Mouse (Mus musculus) embryonic facial prominence, embryonic 11.5 days (tissue): Measurements from ENCODE around the gene Clpp. TPM values are rescaled to one million over a fixed set of nuclear protein-coding genes. Genes with fewer than 3 reads are reported as not detected.
A peak's percentile ranks its signal among the peaks of the same experiment; 100 is the strongest.

Experiments used
- ATAC-seq: fragments of 200-750 bp; cut with Nextera tagmentation; replicated peaks from 2 replicates; pipeline ENCODE4 v1.8.0; 2017; ENCODE audit warnings: low read depth; ENCODE audit not compliant: insufficient number of reproducible peaks, low FRiP score, low TSS enrichment
- DNase-seq: peaks from one replicate; pipeline ENCODE4 v3.0.0-alpha.2; 2015; ENCODE audit warnings: low spot score
- H3K27ac ChIP-seq: fragments of 300-500 bp; sonication (generic); replicated peaks from 2 replicates; pipeline ENCODE4 v1.5.1; 2014; ENCODE audit warnings: mild to moderate bottlenecking, low read depth, low read length, control low read depth
- H3K27me3 ChIP-seq: fragments of 300-500 bp; sonication (generic); 2 replicates; pipeline ENCODE4 v1.6.1; 2014; ENCODE audit warnings: mild to moderate bottlenecking, low read length, moderate library complexity, mixed read lengths; ENCODE audit not compliant: control insufficient read depth, insufficient read depth
- H3K36me3 ChIP-seq: fragments of 300-500 bp; sonication (generic); replicated peaks from 2 replicates; pipeline ENCODE4 v1.6.1; 2014; ENCODE audit warnings: low read depth, mild to moderate bottlenecking, low read length, moderate library complexity, mixed read lengths; ENCODE audit not compliant: control insufficient read depth, insufficient read depth
- H3K4me1 ChIP-seq: fragments of 300-500 bp; sonication (generic); 2 replicates; pipeline ENCODE4 v1.6.1; 2014; ENCODE audit warnings: low read length, mixed read lengths; ENCODE audit not compliant: control insufficient read depth, insufficient read depth
- H3K4me2 ChIP-seq: fragments of 300-500 bp; sonication (generic); 2 replicates; pipeline ENCODE4 v1.6.1; 2014; ENCODE audit warnings: low read depth, mild to moderate bottlenecking, control low read depth, low read length, moderate library complexity
- H3K4me3 ChIP-seq: fragments of 300-500 bp; sonication (generic); 2 replicates; pipeline ENCODE4 v1.5.1; 2014; ENCODE audit warnings: low read depth, low read length, control low read depth
- H3K9ac ChIP-seq: fragments of 300-500 bp; sonication (generic); replicated peaks from 2 replicates; pipeline ENCODE4 v1.6.1; 2014; ENCODE audit warnings: mild to moderate bottlenecking, control low read depth, low read length
- H3K9me3 ChIP-seq: fragments of 300-500 bp; sonication (generic); replicated peaks from 2 replicates; pipeline ENCODE4 v1.6.1; 2016; ENCODE audit warnings: mild to moderate bottlenecking, low read length, inconsistent platforms, mixed read lengths; ENCODE audit not compliant: control insufficient read depth
- WGBS: fragments of 180-500 bp; shearing (Covaris S2); extraction: QIAGEN DNeasy Blood & Tissue Kit; methylation state at CpG from one replicate; pipeline ENCODE4 v1.1.7; 2014; 5-methylcytosine and 5-hydroxymethylcytosine counted together
- polyA plus RNA-seq: library from polyadenylated mRNA; unstranded; fragments of >200 nt; fragmentation: Nextera tagmentation; extraction: Ambion mirVana; gene quantifications from 2 replicates; pipeline ENCODE4 v1.2.1, GENCODE M21; 2014

Gene Clpp
- polyA plus RNA-seq, 1 experiment from 2014 or later = 148 TPM

GRCm38 (mm10) chr17:56981049-56981448, 9.1 kb upstream of the Clpp start:
- 77% methylated on average over 7 of the region's 7 CpGs for WGBS
- H3K9me3 ChIP-seq = no peaks in the 10 kb centered on the region
- no peaks in the 10 kb centered on the region for H3K27me3 ChIP-seq
- H3K4me3 ChIP-seq = no peak overlapping the region
- ATAC-seq (no peak), DNase-seq (no peak)
- no peak overlapping the region for H3K27ac ChIP-seq
- no peak overlapping the region for H3K9ac ChIP-seq
- no peaks in the 10 kb centered on the region for H3K36me3 ChIP-seq
- no peaks in the 10 kb centered on the region for H3K4me1 ChIP-seq
- no peak overlapping the region for H3K4me2 ChIP-seq

GRCm38 (mm10) chr17:56982013-56982412, 8.1 kb upstream of the Clpp start, which contains the start of gene Acer1:
Gene Acer1 (minus strand): TSS chr17:56982126.
- Histone ChIP-seq H3K27me3 (no peaks in the 10 kb centered on the region), H3K4me3 (no peak within 1 kb of the TSS), H3K36me3 (no peaks in the 10 kb centered on the region), H3K27ac (no peak within 1 kb of the TSS), H3K4me2 (no peak within 1 kb of the TSS), H3K9ac (no peak within 1 kb of the TSS), H3K4me1 (no peaks in the 10 kb centered on the region), H3K9me3 (no peaks in the 10 kb centered on the region)
- DNase-seq (no peak), ATAC-seq (no peak)
- WGBS = 79% methylated on average over 5 of the region's 5 CpGs

GRCm38 (mm10) chr17:56984886-56985285, 5.2 kb upstream of the Clpp start:
- no peak overlapping the region for H3K4me2 ChIP-seq
- 80% methylated on average over 9 of the region's 9 CpGs for WGBS
- H3K36me3 ChIP-seq = no peaks in the 10 kb centered on the region
- DNase-seq (no peak), ATAC-seq (no peak)
- no peak overlapping the region for H3K4me3 ChIP-seq
- H3K9ac ChIP-seq = no peak overlapping the region
- no peaks in the 10 kb centered on the region for H3K27me3 ChIP-seq
- H3K9me3 ChIP-seq = no peaks in the 10 kb centered on the region
- H3K27ac ChIP-seq = no peak overlapping the region
- H3K4me1 ChIP-seq = no peaks in the 10 kb centered on the region

- Histone ChIP-seq H3K4me3 (no peak overlapping the region), H3K36me3 (no peaks in the 10 kb centered on the region), H3K9ac (no peak overlapping the region), H3K27me3 (no peaks in the 10 kb centered on the region), H3K4me2 (no peak overlapping the region), H3K9me3 (no peaks in the 10 kb centered on the region), H3K27ac (no peak overlapping the region), H3K4me1 (no peaks in the 10 kb centered on the region)
- no peak for DNase-seq
- WGBS = 80% methylated on average over 3 of the region's 3 CpGs
- no peak for ATAC-seq
These were observed 4.4 kb upstream of the Clpp start for GRCm38 (mm10) chr17:56985656-56986055.

- no peak overlapping the region for H3K4me3 ChIP-seq
- H3K4me2 ChIP-seq = no peak overlapping the region
- H3K27me3 ChIP-seq = no peaks in the 10 kb centered on the region
- H3K36me3 ChIP-seq = no peaks in the 10 kb centered on the region
- no peaks in the 10 kb centered on the region for H3K9me3 ChIP-seq
- DNase-seq (no peak), ATAC-seq (no peak)
- no peak overlapping the region for H3K9ac ChIP-seq
- H3K27ac ChIP-seq = no peak overlapping the region
- H3K4me1 ChIP-seq = peaks cover 2% of the 10 kb centered on the region; the same call in 1 of the 2 replicates
- 86% methylated on average over 3 of the region's 3 CpGs for WGBS
These were observed 3.9 kb upstream of the Clpp start for GRCm38 (mm10) chr17:56986105-56986805.

- H3K9me3 ChIP-seq = no peaks in the 10 kb centered on the region
- no peak overlapping the region for H3K27ac ChIP-seq
- H3K4me2 ChIP-seq = no peak overlapping the region
- DNase-seq = no peak
- H3K4me1 ChIP-seq = peaks cover 2% of the 10 kb centered on the region; the same call in 1 of the 2 replicates
- no peak overlapping the region for H3K4me3 ChIP-seq
- 84% methylated on average over 7 of the region's 7 CpGs for WGBS
- no peak overlapping the region for H3K9ac ChIP-seq
- peaks cover 1% of the 10 kb centered on the region; the same call in 1 of the 2 replicates for H3K36me3 ChIP-seq
- no peaks in the 10 kb centered on the region for H3K27me3 ChIP-seq
- no peak for ATAC-seq
These were observed 1.7 kb upstream of the Clpp start for GRCm38 (mm10) chr17:56988441-56988840.

- Histone ChIP-seq H3K4me3 (peak overlapping the region; percentile 79; the same call in 1 of the 2 replicates), H3K9me3 (no peaks in the 10 kb centered on the region), H3K4me1 (peaks cover 2% of the 10 kb centered on the region; the same call in 1 of the 2 replicates), H3K27me3 (no peaks in the 10 kb centered on the region), H3K4me2 (no peak overlapping the region; the same call in 1 of the 2 replicates), H3K9ac (no peak overlapping the region), H3K36me3 (peaks cover 6% of the 10 kb centered on the region; the same call in 1 of the 2 replicates), H3K27ac (no peak overlapping the region)
- no peak for ATAC-seq
- DNase-seq = no peak
- 70% methylated on average over 7 of the region's 7 CpGs for WGBS
These were observed 1.1 kb upstream of the Clpp start for GRCm38 (mm10) chr17:56988921-56989430.

GRCm38 (mm10) chr17:56989467-56990114, 514 bp upstream of the Clpp start:
- H3K4me2 ChIP-seq = peak overlapping the region; percentile 52
- peak; percentile 91 for DNase-seq
- H3K9ac ChIP-seq = peak overlapping the region; percentile 64
- 4% methylated on average over 25 of the region's 25 CpGs for WGBS
- peak overlapping the region; percentile 79 for H3K4me3 ChIP-seq
- ATAC-seq = peak; percentile 89
- no peak overlapping the region for H3K27ac ChIP-seq
- H3K36me3 ChIP-seq = peaks cover 6% of the 10 kb centered on the region; the same call in 1 of the 2 replicates
- no peaks in the 10 kb centered on the region for H3K9me3 ChIP-seq
- no peaks in the 10 kb centered on the region for H3K27me3 ChIP-seq
- peaks cover 2% of the 10 kb centered on the region; the same call in 1 of the 2 replicates for H3K4me1 ChIP-seq
